Mouse (Mus musculus) ES-Bruce4 (cell line): ENCODE results near the gene Epha8.

Experiments
- CTCF ChIP-seq: IDR thresholded peaks from one replicate; pipeline ENCODE4 v1.8.1; 2011; ENCODE audit warnings: low read depth, low read length
- EP300 ChIP-seq: IDR thresholded peaks from 2 replicates; pipeline ENCODE4 v1.6.1; 2011; ENCODE audit warnings: low read depth, low read length; ENCODE audit not compliant: insufficient read depth
- POLR2A ChIP-seq: IDR thresholded peaks from one replicate; pipeline ENCODE4 v1.8.1; 2011; ENCODE audit warnings: low read length; ENCODE audit not compliant: insufficient read depth

DNA sequence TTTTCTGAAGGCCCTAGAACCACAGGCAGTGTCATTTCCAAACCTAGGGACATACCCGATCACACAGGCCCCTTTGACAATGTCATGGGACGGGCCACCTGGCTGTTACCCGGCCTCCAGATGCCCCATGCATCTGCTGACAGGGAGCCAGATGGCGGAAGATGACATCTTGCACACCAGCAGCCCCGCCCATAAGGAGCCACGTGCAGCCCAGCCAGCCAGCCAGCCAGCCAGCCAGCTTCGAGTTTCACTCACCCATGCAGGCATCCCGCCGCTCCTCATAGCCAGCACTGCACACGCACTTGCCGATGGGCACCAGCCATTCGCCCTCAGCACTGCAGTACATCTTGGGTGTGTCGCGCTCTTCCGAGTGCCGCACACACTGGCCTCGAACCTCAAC, 11.2 kb downstream of the Epha8 start:
- TF ChIP-seq CTCF (no peak), POLR2A (no peak), EP300 (no peak)
